Mouse (Mus musculus) embryonic facial prominence, embryonic 11.5 days (tissue): ENCODE measurements around the gene Asb10. TPM values are rescaled to one million over a fixed set of nuclear protein-coding genes. Genes with fewer than 3 reads are reported as not detected.
A peak's percentile ranks its signal among the peaks of the same experiment; 100 is the strongest.

Source experiments
- ATAC-seq: fragments of 200-750 bp; cut with Nextera tagmentation; replicated peaks from 2 replicates; pipeline ENCODE4 v1.8.0; 2017; ENCODE audit warnings: low read depth; ENCODE audit not compliant: insufficient number of reproducible peaks, low FRiP score, low TSS enrichment
- DNase-seq: peaks from one replicate; pipeline ENCODE4 v3.0.0-alpha.2; 2015; ENCODE audit warnings: low spot score
- H3K27ac ChIP-seq: fragments of 300-500 bp; sonication (generic); replicated peaks from 2 replicates; pipeline ENCODE4 v1.5.1; 2014; ENCODE audit warnings: mild to moderate bottlenecking, low read depth, low read length, control low read depth
- H3K27me3 ChIP-seq: fragments of 300-500 bp; sonication (generic); 2 replicates; pipeline ENCODE4 v1.6.1; 2014; ENCODE audit warnings: mild to moderate bottlenecking, low read length, moderate library complexity, mixed read lengths; ENCODE audit not compliant: control insufficient read depth, insufficient read depth
- H3K36me3 ChIP-seq: fragments of 300-500 bp; sonication (generic); replicated peaks from 2 replicates; pipeline ENCODE4 v1.6.1; 2014; ENCODE audit warnings: low read depth, mild to moderate bottlenecking, low read length, moderate library complexity, mixed read lengths; ENCODE audit not compliant: control insufficient read depth, insufficient read depth
- H3K4me1 ChIP-seq: fragments of 300-500 bp; sonication (generic); 2 replicates; pipeline ENCODE4 v1.6.1; 2014; ENCODE audit warnings: low read length, mixed read lengths; ENCODE audit not compliant: control insufficient read depth, insufficient read depth
- H3K4me2 ChIP-seq: fragments of 300-500 bp; sonication (generic); 2 replicates; pipeline ENCODE4 v1.6.1; 2014; ENCODE audit warnings: low read depth, mild to moderate bottlenecking, control low read depth, low read length, moderate library complexity
- H3K4me3 ChIP-seq: fragments of 300-500 bp; sonication (generic); 2 replicates; pipeline ENCODE4 v1.5.1; 2014; ENCODE audit warnings: low read depth, low read length, control low read depth
- H3K9ac ChIP-seq: fragments of 300-500 bp; sonication (generic); replicated peaks from 2 replicates; pipeline ENCODE4 v1.6.1; 2014; ENCODE audit warnings: mild to moderate bottlenecking, control low read depth, low read length
- H3K9me3 ChIP-seq: fragments of 300-500 bp; sonication (generic); replicated peaks from 2 replicates; pipeline ENCODE4 v1.6.1; 2016; ENCODE audit warnings: mild to moderate bottlenecking, low read length, inconsistent platforms, mixed read lengths; ENCODE audit not compliant: control insufficient read depth
- WGBS: fragments of 180-500 bp; shearing (Covaris S2); extraction: QIAGEN DNeasy Blood & Tissue Kit; methylation state at CpG from one replicate; pipeline ENCODE4 v1.1.7; 2014; 5-methylcytosine and 5-hydroxymethylcytosine counted together
- polyA plus RNA-seq: library from polyadenylated mRNA; unstranded; fragments of >200 nt; fragmentation: Nextera tagmentation; extraction: Ambion mirVana; gene quantifications from 2 replicates; pipeline ENCODE4 v1.2.1, GENCODE M21; 2014

Gene Asb10
- polyA plus RNA-seq, 1 experiment from 2014 or later, result 0.24 TPM

GRCm38 (mm10) chr5:24499113-24499512, 41.7 kb downstream of the Asb10 start:
- 72% methylated on average over 10 of the region's 10 CpGs for WGBS
- DNase-seq, result no peak
- Histone ChIP-seq H3K4me2 (no peak overlapping the region), H3K27ac (no peak overlapping the region), H3K36me3 (peaks cover 22% of the 10 kb centered on the region), H3K9me3 (no peaks in the 10 kb centered on the region), H3K27me3 (no peaks in the 10 kb centered on the region), H3K4me3 (no peak overlapping the region), H3K4me1 (no peaks in the 10 kb centered on the region), H3K9ac (no peak overlapping the region)
- no peak for ATAC-seq

DNA sequence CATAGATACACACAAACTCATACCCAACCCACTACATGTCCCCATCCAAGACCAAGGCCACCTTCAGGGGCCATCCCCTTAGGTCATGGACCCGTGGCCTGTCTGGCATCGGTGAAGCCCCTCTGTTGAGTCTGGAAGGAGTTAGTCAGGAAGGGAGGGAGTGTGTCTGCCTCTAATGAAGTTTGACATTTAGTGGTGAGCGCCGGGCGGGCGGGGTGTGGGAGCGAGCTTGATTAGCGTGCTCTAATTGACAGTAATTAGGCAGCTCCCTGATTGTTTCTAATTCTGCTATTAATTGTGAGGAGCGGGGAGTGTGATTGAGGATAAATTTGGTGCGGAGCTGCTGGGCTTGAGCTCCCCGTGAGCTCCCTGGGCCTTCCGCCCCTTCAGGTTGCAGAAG, 43.3 kb downstream of the Asb10 start:
- no peak overlapping the region for H3K27ac ChIP-seq
- H3K9ac ChIP-seq, result no peak overlapping the region
- peaks cover 27% of the 10 kb centered on the region for H3K36me3 ChIP-seq
- no peaks in the 10 kb centered on the region for H3K9me3 ChIP-seq
- no peaks in the 10 kb centered on the region for H3K4me1 ChIP-seq
- no peak overlapping the region for H3K4me3 ChIP-seq
- ATAC-seq (no peak), DNase-seq (no peak)
- WGBS, result 48% methylated on average over 12 of the region's 12 CpGs
- H3K4me2 ChIP-seq, result no peak overlapping the region
- H3K27me3 ChIP-seq, result no peaks in the 10 kb centered on the region

- no peak for ATAC-seq
- no peak overlapping the region for H3K4me3 ChIP-seq
- no peak overlapping the region for H3K4me2 ChIP-seq
- H3K27ac ChIP-seq, result no peak overlapping the region
- H3K36me3 ChIP-seq, result peaks cover 23% of the 10 kb centered on the region
- DNase-seq, result no peak
- no peaks in the 10 kb centered on the region for H3K27me3 ChIP-seq
- H3K4me1 ChIP-seq, result no peaks in the 10 kb centered on the region
- H3K9ac ChIP-seq, result no peak overlapping the region; the same call in 1 of the 2 replicates
- 42% methylated on average over 6 of the region's 6 CpGs for WGBS
- no peaks in the 10 kb centered on the region for H3K9me3 ChIP-seq
These were observed 44.0 kb downstream of the Asb10 start for GRCm38 (mm10) chr5:24496756-24497155.

GRCm38 (mm10) chr5:24495019-24495418, 45.8 kb downstream of the Asb10 start:
- H3K4me3 ChIP-seq, result no peak overlapping the region
- no peak overlapping the region for H3K27ac ChIP-seq
- H3K4me1 ChIP-seq, result no peaks in the 10 kb centered on the region
- H3K9me3 ChIP-seq, result no peaks in the 10 kb centered on the region
- H3K9ac ChIP-seq, result no peak overlapping the region
- no peaks in the 10 kb centered on the region for H3K27me3 ChIP-seq
- ATAC-seq, result no peak
- H3K36me3 ChIP-seq, result peaks cover 16% of the 10 kb centered on the region
- WGBS, result 83% methylated on average over 15 of the region's 15 CpGs
- no peak for DNase-seq
- no peak overlapping the region for H3K4me2 ChIP-seq

- Histone ChIP-seq H3K4me1 (no peaks in the 10 kb centered on the region), H3K4me3 (no peak overlapping the region), H3K27ac (no peak overlapping the region), H3K9ac (no peak overlapping the region), H3K27me3 (no peaks in the 10 kb centered on the region), H3K36me3 (peaks cover 20% of the 10 kb centered on the region), H3K9me3 (no peaks in the 10 kb centered on the region), H3K4me2 (no peak overlapping the region)
- ATAC-seq (no peak), DNase-seq (no peak)
- 89% methylated on average over 16 of the region's 16 CpGs for WGBS
These were observed 48.1 kb downstream of the Asb10 start for GRCm38 (mm10) chr5:24492546-24493285.

DNA sequence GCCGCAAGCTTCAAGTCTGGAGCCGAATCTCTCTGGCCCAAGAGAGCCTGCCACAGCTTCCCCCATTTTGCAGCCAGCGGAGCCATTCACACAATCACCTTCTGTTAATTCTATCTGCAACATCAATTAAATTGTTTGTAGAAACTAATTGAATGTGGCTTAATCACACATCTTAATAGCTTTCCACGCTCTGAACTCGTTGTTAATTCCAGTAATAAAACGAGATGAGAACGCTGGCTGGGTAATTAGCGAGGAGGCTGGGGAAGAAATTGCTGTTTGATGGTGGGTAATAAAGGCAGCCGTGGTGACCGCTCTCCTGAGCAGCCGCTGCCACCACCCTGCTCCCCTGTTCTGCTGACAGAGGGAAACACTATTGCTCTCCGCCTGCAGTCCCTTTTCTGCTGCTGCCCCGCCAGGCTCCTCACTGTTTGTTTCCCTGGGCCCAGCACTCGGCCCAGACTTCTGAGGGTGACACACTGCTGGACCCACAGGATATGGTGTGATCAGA, 50.3 kb downstream of the Asb10 start:
- peaks cover 21% of the 10 kb centered on the region for H3K36me3 ChIP-seq
- no peak overlapping the region for H3K27ac ChIP-seq
- DNase-seq, result no peak
- H3K27me3 ChIP-seq, result no peaks in the 10 kb centered on the region
- ATAC-seq, result no peak
- no peak overlapping the region for H3K4me3 ChIP-seq
- no peak overlapping the region for H3K9ac ChIP-seq
- H3K9me3 ChIP-seq, result no peaks in the 10 kb centered on the region
- H3K4me1 ChIP-seq, result no peaks in the 10 kb centered on the region
- 77% methylated on average over 14 of the region's 14 CpGs for WGBS
- H3K4me2 ChIP-seq, result no peak overlapping the region

DNA sequence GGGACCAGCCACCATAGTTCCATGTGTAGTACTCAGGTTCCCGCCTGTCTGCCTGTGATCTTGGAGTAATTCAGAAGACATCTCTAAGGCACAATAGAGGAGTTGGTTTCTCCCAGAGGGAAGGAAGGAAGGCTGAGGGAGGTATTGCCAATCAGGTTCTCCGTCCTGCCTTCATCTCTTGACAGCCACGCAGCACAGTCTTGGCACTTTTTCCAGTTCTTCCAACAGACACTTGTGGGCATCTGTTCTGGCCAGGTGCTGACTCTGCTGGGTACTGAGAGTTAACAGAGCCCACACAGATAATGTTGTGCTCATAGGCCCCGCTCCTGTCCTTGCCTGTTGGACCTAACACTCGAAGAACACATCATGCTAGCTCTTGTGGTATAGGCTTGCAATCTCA, 54.0 kb downstream of the Asb10 start:
- no peaks in the 10 kb centered on the region for H3K27me3 ChIP-seq
- H3K4me1 ChIP-seq, result peaks cover 10% of the 10 kb centered on the region
- no peak for DNase-seq
- 87% methylated on average over 5 of the region's 5 CpGs for WGBS
- H3K4me3 ChIP-seq, result no peak overlapping the region
- no peak for ATAC-seq
- H3K9me3 ChIP-seq, result no peaks in the 10 kb centered on the region
- H3K9ac ChIP-seq, result no peak overlapping the region
- H3K27ac ChIP-seq, result no peak overlapping the region
- no peak overlapping the region for H3K4me2 ChIP-seq
- peaks cover 18% of the 10 kb centered on the region for H3K36me3 ChIP-seq

- DNase-seq, result peak; percentile 91
- peaks cover 12% of the 10 kb centered on the region for H3K4me1 ChIP-seq
These were observed 54.7 kb downstream of the Asb10 start for GRCm38 (mm10) chr5:24486097-24486496.

More at GRCm38 (mm10) chr5:24486097-24486496, 54.7 kb downstream of the Asb10 start:
- Histone ChIP-seq H3K27me3 (no peaks in the 10 kb centered on the region), H3K36me3 (peaks cover 16% of the 10 kb centered on the region), H3K4me2 (no peak overlapping the region), H3K27ac (no peak overlapping the region), H3K4me3 (no peak overlapping the region), H3K9me3 (no peaks in the 10 kb centered on the region), H3K9ac (no peak overlapping the region)
- ATAC-seq, result no peak
- 7% methylated on average over 8 of the region's 8 CpGs for WGBS
